Mouse (Mus musculus): ENCODE measurements around the gene Bcl11a. TPM values are rescaled to one million over a fixed set of nuclear protein-coding genes. Genes with fewer than 3 reads are reported as not detected.
A peak's percentile ranks its signal among the peaks of the same experiment; 100 is the strongest.

The Bcl11a gene
- polyA plus RNA-seq, 1 experiment from 2014 or later, result 62.4 TPM

DNA sequence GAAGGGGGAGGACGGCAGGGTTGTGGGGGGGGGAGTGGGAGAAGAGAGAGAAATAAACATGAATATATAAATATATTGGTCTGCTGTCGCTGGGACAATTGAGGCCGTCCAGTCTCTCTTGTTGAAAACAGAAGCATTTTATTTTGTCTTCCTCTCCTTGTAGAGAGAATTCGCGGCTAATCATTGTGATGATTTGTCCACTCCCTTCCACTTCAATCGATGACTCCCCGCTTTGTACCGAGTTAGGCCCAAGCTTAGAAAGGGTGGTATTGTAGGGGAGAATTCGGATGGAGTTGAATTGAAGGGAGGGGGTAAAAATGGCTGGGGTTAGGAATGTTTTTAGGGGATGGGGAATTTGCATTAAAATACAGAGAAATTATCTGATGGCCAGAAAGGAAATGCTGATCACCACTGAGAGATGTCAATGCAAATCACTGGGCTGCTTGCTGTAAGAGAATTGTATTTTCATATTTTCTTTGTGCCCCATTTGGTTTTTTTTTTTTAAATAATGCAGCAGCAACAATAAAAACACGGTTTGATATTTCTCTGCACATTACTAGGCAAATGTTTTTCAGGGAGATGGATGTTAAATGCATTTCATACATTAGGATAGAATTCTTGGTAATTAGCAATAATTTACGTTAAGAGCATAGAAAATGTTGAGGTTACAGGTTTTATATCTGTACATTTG is 4.7 kb downstream of the Bcl11a start:
- Histone ChIP-seq H3K9me3 (no peaks in the 10 kb centered on the region), H3K27me3 (replicated peaks; ENCODE audit: low read depth, poor library complexity, severe bottlenecking) (peaks cover 18% of the 10 kb centered on the region)
- no peak for DNase-seq (ENCODE audit: low spot score)

GRCm38 (mm10) chr11:24083076-24083405 is 5.2 kb downstream of the Bcl11a start:
- Histone ChIP-seq H3K4me3 (peak overlapping the region; percentile 88), H3K27me3 (replicated peaks; ENCODE audit: low read depth, poor library complexity, severe bottlenecking) (peaks cover 19% of the 10 kb centered on the region), H3K36me3 (replicated peaks) (peaks cover 31% of the 10 kb centered on the region), H3K27ac (replicated peaks) (no peak overlapping the region), H3K9me3 (no peaks in the 10 kb centered on the region), H3K4me1 (peaks cover 53% of the 10 kb centered on the region)
- no peak for DNase-seq (ENCODE audit: low spot score)
- 55% methylated on average over 1 of the region's 1 CpGs for WGBS

More for the DNA sequence above, 4.7 kb downstream of the Bcl11a start:
- Histone ChIP-seq H3K36me3 (replicated peaks) (peaks cover 26% of the 10 kb centered on the region), H3K4me1 (peaks cover 53% of the 10 kb centered on the region), H3K4me3 (peak overlapping the region; percentile 88), H3K27ac (replicated peaks) (peak overlapping the region; percentile 95)
- WGBS, result 18% methylated on average over 11 of the region's 11 CpGs

GRCm38 (mm10) chr11:24083423-24083822 is 5.6 kb downstream of the Bcl11a start:
- H3K4me1 ChIP-seq, result peaks cover 53% of the 10 kb centered on the region
- peaks cover 23% of the 10 kb centered on the region for H3K27me3 ChIP-seq (replicated peaks; ENCODE audit: low read depth, poor library complexity, severe bottlenecking)
- peaks cover 35% of the 10 kb centered on the region for H3K36me3 ChIP-seq (replicated peaks)
- no peak for DNase-seq (ENCODE audit: low spot score)
- no peaks in the 10 kb centered on the region for H3K9me3 ChIP-seq
- WGBS, result 70% methylated on average over 7 of the region's 7 CpGs
- no peak overlapping the region for H3K27ac ChIP-seq (replicated peaks)
- H3K4me3 ChIP-seq, result peak overlapping the region; percentile 88; the same call in 1 of the 2 replicates

GRCm38 (mm10) chr11:24084077-24084476 is 6.2 kb downstream of the Bcl11a start:
- H3K4me3 ChIP-seq, result no peak overlapping the region
- H3K9me3 ChIP-seq, result no peaks in the 10 kb centered on the region
- H3K36me3 ChIP-seq (replicated peaks), result peaks cover 41% of the 10 kb centered on the region
- H3K4me1 ChIP-seq, result peaks cover 53% of the 10 kb centered on the region
- H3K27me3 ChIP-seq (replicated peaks; ENCODE audit: low read depth, poor library complexity, severe bottlenecking), result peaks cover 23% of the 10 kb centered on the region
- no peak overlapping the region for H3K27ac ChIP-seq (replicated peaks)
- DNase-seq (ENCODE audit: low spot score), result no peak
- WGBS, result 55% methylated on average over 3 of the region's 3 CpGs

DNA sequence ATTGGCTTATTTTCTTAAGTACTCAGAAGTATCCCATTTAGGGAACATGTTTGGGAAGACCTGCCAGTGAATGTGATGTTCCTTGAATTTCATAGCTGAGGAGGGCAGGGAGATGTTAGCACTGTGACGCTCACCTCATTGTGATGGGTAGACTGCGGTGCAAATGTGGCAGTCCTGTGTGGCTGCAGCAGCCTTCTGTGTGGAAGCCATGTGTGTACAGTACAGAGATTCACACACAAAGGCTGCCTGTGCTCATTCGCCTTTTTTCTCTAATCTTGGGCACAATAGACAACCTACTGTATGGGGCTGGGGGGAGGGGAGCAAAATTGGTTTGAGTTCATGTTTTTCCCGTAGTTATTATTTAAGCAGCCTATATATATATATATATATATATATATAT is 6.7 kb downstream of the Bcl11a start:
- Histone ChIP-seq H3K27me3 (replicated peaks; ENCODE audit: low read depth, poor library complexity, severe bottlenecking) (peaks cover 23% of the 10 kb centered on the region), H3K36me3 (replicated peaks) (peaks cover 46% of the 10 kb centered on the region), H3K9me3 (no peaks in the 10 kb centered on the region), H3K27ac (replicated peaks) (no peak overlapping the region), H3K4me1 (peaks cover 57% of the 10 kb centered on the region), H3K4me3 (no peak overlapping the region)
- WGBS, result 84% methylated on average over 4 of the region's 4 CpGs
- DNase-seq (ENCODE audit: low spot score), result no peak

DNA sequence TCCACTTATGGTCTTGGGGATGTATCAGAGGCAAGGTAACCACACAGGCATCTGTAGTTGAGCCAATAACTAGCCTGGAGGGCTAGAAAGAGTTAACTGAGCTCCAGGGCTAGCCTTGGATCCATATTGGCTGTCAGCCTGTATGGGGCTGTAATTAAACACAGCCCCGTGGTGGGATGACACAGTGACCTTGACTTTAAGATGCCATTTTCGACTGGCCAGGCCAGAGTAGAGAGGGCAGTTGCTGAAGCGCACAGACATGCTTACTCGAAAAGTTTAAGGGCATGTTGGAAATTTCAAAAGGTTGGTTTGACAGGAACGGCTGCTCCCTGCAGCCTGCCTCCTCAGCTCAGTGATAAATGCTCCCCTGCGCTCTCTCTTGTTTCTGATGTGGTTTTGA is 8.1 kb downstream of the Bcl11a start:
- Histone ChIP-seq H3K4me1 (peaks cover 49% of the 10 kb centered on the region), H3K36me3 (replicated peaks) (peaks cover 55% of the 10 kb centered on the region), H3K27me3 (replicated peaks; ENCODE audit: low read depth, poor library complexity, severe bottlenecking) (peaks cover 28% of the 10 kb centered on the region), H3K27ac (replicated peaks) (no peak overlapping the region), H3K9me3 (no peaks in the 10 kb centered on the region), H3K4me3 (no peak overlapping the region)
- 48% methylated on average over 6 of the region's 6 CpGs for WGBS
- no peak for DNase-seq (ENCODE audit: low spot score)

DNA sequence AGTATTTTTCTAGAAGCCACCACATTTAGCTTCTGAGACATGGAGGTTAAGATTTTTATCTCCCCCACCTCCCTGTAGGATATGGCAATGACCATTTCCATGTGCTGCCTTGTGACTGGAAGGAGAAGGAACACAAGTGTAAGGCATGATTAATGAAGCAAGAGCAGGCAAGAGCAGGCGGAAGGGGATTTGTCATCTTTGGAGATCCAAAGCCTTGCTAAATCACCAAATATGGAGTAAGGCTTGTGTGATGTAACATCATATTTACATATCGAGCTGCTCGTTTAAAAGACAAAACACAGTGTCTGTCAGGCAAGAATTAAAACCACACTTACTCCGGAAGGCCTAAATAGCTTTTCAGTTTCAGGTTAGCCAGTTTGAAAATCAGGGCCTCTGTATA is 9.2 kb downstream of the Bcl11a start:
- Histone ChIP-seq H3K27me3 (replicated peaks; ENCODE audit: low read depth, poor library complexity, severe bottlenecking) (peaks cover 28% of the 10 kb centered on the region), H3K36me3 (replicated peaks) (peaks cover 58% of the 10 kb centered on the region), H3K27ac (replicated peaks) (no peak overlapping the region), H3K4me3 (no peak overlapping the region), H3K9me3 (no peaks in the 10 kb centered on the region), H3K4me1 (peaks cover 55% of the 10 kb centered on the region)
- 83% methylated on average over 4 of the region's 4 CpGs for whole genome bisulfite sequencing
- no peak for DNase-seq (ENCODE audit: low spot score)

DNA sequence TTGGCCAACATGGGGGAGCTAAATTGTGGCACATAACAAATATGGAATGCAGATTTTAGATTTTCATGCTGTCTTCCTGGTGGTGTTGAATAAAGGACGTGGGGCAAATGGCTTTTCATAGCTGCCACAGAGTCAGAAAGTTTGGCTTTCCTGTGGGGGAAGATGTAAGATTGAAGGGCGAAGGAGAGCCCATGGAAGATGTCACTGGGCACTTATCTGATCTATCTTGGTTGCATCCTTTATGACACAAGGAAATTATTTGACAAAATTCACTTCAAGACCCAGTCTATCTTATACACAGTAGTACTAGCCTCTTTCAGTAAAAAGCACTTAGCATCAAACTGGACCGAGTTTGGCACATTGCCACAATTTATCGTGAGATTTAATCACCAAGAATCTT is 12.6 kb downstream of the Bcl11a start:
- peaks cover 16% of the 10 kb centered on the region for H3K27me3 ChIP-seq (replicated peaks; ENCODE audit: low read depth, poor library complexity, severe bottlenecking)
- 87% methylated on average over 4 of the region's 4 CpGs for WGBS
- DNase-seq (ENCODE audit: low spot score), result no peak
- H3K36me3 ChIP-seq (replicated peaks), result peaks cover 66% of the 10 kb centered on the region
- no peak overlapping the region for H3K27ac ChIP-seq (replicated peaks)
- no peak overlapping the region for H3K4me3 ChIP-seq
- peaks cover 46% of the 10 kb centered on the region for H3K4me1 ChIP-seq
- no peaks in the 10 kb centered on the region for H3K9me3 ChIP-seq

GRCm38 (mm10) chr11:24091393-24092080 is 13.7 kb downstream of the Bcl11a start:
- no peak overlapping the region for H3K4me3 ChIP-seq
- peaks cover 10% of the 10 kb centered on the region for H3K27me3 ChIP-seq (replicated peaks; ENCODE audit: low read depth, poor library complexity, severe bottlenecking)
- H3K4me1 ChIP-seq, result peaks cover 43% of the 10 kb centered on the region
- H3K27ac ChIP-seq (replicated peaks), result no peak overlapping the region
- WGBS, result 28% methylated on average over 15 of the region's 15 CpGs
- peaks cover 56% of the 10 kb centered on the region for H3K36me3 ChIP-seq (replicated peaks)
- H3K9me3 ChIP-seq, result no peaks in the 10 kb centered on the region
- DNase-seq (ENCODE audit: low spot score), result no peak

DNA sequence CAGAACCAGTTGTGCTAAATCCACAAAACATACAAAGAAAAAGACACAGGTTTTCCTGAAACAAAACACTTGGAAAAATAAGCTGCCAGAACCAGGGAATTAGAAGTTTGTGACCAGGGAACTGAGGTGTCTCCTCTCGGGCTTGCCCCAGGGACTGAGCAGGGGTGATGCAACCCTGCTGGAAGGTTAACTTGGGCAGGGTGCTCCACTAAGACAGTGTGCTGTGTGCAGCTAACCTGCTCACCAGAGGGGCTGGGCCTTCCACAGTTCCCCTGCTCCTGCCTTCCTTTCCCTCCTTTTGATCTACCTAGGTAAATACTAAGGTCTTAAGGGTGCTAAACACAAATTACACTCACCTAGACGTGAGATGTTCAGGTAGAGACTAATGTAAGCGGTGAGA is 14.8 kb downstream of the Bcl11a start:
- peaks cover 54% of the 10 kb centered on the region for H3K4me1 ChIP-seq
- H3K27ac ChIP-seq (replicated peaks), result no peak overlapping the region
- H3K36me3 ChIP-seq (replicated peaks), result peaks cover 45% of the 10 kb centered on the region
- no peak for DNase-seq (ENCODE audit: low spot score)
- WGBS, result 48% methylated on average over 3 of the region's 3 CpGs
- no peaks in the 10 kb centered on the region for H3K9me3 ChIP-seq
- H3K4me3 ChIP-seq, result no peak overlapping the region
- peaks cover 10% of the 10 kb centered on the region for H3K27me3 ChIP-seq (replicated peaks; ENCODE audit: low read depth, poor library complexity, severe bottlenecking)

DNA sequence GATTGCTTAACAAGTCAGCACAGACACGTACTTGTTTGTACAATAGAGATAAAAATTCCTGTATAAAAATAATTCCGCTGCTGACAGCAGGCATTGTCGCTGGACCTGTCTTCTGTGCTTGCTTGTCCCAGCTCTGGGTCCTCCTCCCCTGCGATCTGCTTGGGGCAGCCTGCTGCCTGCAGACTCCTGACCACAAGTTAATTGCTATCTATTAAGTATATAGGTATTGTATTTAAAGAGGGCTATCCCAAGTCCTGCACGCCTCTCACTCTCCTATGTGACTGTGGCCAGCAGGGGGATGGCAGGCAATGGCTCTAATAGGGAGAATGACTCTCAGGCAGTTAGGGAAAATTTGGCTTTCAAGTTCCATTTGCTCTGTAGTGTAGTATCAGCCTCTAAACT is 16.2 kb downstream of the Bcl11a start:
- Histone ChIP-seq H3K27me3 (replicated peaks; ENCODE audit: low read depth, poor library complexity, severe bottlenecking) (peaks cover 5% of the 10 kb centered on the region), H3K36me3 (replicated peaks) (peaks cover 30% of the 10 kb centered on the region), H3K27ac (replicated peaks) (no peak overlapping the region), H3K4me1 (peaks cover 68% of the 10 kb centered on the region), H3K4me3 (no peak overlapping the region), H3K9me3 (no peaks in the 10 kb centered on the region)
- WGBS, result 62% methylated on average over 5 of the region's 5 CpGs
- DNase-seq (ENCODE audit: low spot score), result no peak

DNA sequence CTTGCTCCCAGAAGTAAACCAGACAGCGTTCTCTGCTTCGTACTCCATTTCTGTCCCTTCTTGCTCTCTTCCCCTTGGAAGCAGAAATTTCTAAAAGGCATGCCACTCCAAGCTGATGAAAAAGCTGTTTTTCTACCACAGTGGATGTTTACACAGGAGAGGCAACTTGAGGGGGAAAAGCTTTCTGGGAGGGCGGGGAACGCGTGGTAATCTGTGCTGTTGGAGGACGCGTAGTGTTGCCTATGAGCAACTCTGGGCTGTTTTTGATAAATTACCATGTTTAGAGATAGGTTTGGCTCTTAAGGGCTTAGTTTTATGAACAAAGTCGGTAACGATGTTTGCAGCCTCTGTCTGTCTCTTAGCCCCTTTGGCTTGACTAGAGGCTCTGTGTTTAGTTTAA is 17.4 kb downstream of the Bcl11a start:
- DNase-seq (ENCODE audit: low spot score), result no peak

DNA sequence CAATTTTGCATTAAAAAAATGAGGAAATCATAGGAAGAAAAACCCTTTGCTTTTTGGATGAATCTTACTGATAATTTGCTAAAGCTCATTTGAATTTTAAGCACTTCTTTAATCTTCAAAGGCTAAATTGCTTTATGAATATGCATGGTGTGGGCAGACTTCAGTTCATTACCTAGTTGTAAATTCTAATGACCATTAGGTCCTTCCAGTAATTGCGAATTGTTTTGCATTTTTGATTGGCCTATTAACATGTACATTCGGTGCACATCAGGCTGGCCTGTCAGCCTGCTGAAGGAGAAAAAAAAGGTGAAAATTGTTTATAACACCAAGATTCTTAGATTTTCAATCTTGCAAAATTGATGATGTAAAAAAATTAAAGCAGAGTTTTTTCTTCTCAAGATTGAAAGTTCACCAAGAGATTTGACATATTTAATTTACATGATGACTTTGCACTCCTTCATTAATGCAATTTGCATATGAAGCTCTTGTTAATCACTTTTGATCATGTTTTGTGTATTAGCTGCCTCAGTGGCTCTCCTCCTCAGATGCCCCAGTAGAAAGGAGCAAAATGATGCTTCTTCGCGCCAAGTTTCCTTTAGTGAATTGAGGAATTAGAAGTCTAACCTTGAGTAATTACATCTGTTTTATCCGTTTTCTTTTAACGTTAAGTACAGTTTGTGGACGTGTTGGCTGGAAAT is 17.9 kb downstream of the Bcl11a start:
- H3K4me1 ChIP-seq, result peaks cover 79% of the 10 kb centered on the region
- H3K27ac ChIP-seq (replicated peaks), result no peak overlapping the region
- no peaks in the 10 kb centered on the region for H3K27me3 ChIP-seq (replicated peaks; ENCODE audit: low read depth, poor library complexity, severe bottlenecking)
- H3K4me3 ChIP-seq, result no peak overlapping the region
- peaks cover 16% of the 10 kb centered on the region for H3K36me3 ChIP-seq (replicated peaks)
- 83% methylated on average over 7 of the region's 7 CpGs for WGBS
- no peak for DNase-seq (ENCODE audit: low spot score)
- H3K9me3 ChIP-seq, result no peaks in the 10 kb centered on the region

More for the DNA sequence above, 17.4 kb downstream of the Bcl11a start:
- Histone ChIP-seq H3K27me3 (replicated peaks; ENCODE audit: low read depth, poor library complexity, severe bottlenecking) (peaks cover 1% of the 10 kb centered on the region), H3K9me3 (no peaks in the 10 kb centered on the region), H3K36me3 (replicated peaks) (peaks cover 19% of the 10 kb centered on the region), H3K27ac (replicated peaks) (no peak overlapping the region), H3K4me3 (no peak overlapping the region), H3K4me1 (peaks cover 74% of the 10 kb centered on the region)
- WGBS, result 61% methylated on average over 9 of the region's 9 CpGs
